In genomic region chr14:46883871-46884441, GRCm38 (mm10) we compare ENCODE assay signal across 7 mouse cellular contexts. TPM values are rescaled to one million over a fixed set of nuclear protein-coding genes. Genes with fewer than 3 reads are reported as not detected.
DNase-seq lines count a peak whose midpoint lies in the region; ATAC-seq lines count a peak whose summit lies in the region.

No protein-coding gene starts in this region.

- no peaks in the 10 kb centered on the region for H3K27me3 ChIP-seq in limb, embryonic 13.5 days
- H3K27me3 ChIP-seq in midbrain, embryonic 13.5 days = peaks cover 11% of the 10 kb centered on the region
- H3K27me3 ChIP-seq in stomach, embryonic 15.5 days (replicated peaks) = no peaks in the 10 kb centered on the region

- WGBS in limb, embryonic 13.5 days = under 1% methylated on average over 29 of the region's 29 CpGs
- WGBS in midbrain, embryonic 13.5 days = under 1% methylated on average over 25 of the region's 29 CpGs
- WGBS in stomach, embryonic 15.5 days = under 1% methylated on average over 28 of the region's 29 CpGs

- H3K27ac ChIP-seq in limb, embryonic 13.5 days = peak overlapping the region; percentile 92
- peak overlapping the region; percentile 83 for H3K27ac ChIP-seq in midbrain, embryonic 13.5 days
- peak overlapping the region; percentile 92 for H3K27ac ChIP-seq in stomach, embryonic 15.5 days

- peaks cover 2% of the 10 kb centered on the region; the same call in 1 of the 2 replicates for H3K36me3 ChIP-seq in limb, embryonic 13.5 days
- no peaks in the 10 kb centered on the region for H3K36me3 ChIP-seq in midbrain, embryonic 13.5 days
- no peaks in the 10 kb centered on the region for H3K36me3 ChIP-seq in stomach, embryonic 15.5 days

- peak overlapping the region; percentile 96 for H3K4me2 ChIP-seq in limb, embryonic 13.5 days (replicated peaks)
- H3K4me2 ChIP-seq in midbrain, embryonic 13.5 days (replicated peaks) = peak overlapping the region; percentile 98
- H3K4me2 ChIP-seq in stomach, embryonic 15.5 days = peak overlapping the region; percentile 98

- H3K9ac ChIP-seq in limb, embryonic 13.5 days = peak overlapping the region; percentile 81
- H3K9ac ChIP-seq in midbrain, embryonic 13.5 days (replicated peaks) = peak overlapping the region; percentile 67
- H3K9ac ChIP-seq in stomach, embryonic 15.5 days = peak overlapping the region; percentile 56

- H3K4me1 ChIP-seq in limb, embryonic 13.5 days = peaks cover 23% of the 10 kb centered on the region
- peaks cover 33% of the 10 kb centered on the region for H3K4me1 ChIP-seq in midbrain, embryonic 13.5 days (replicated peaks)
- H3K4me1 ChIP-seq in stomach, embryonic 15.5 days = peaks cover 11% of the 10 kb centered on the region; the same call in 1 of the 2 replicates

- DNase-seq in adrenal gland, adult 8-10 months = peak; percentile 32
- DNase-seq in embryo, embryonic 10.5 days (ENCODE audit: low spot score) = peak; percentile 66
- DNase-seq in heart, adult 18-20 months = peak; percentile 59 to 76
- peak; percentile 43 for DNase-seq in kidney, adult 18-20 months

- H3K4me3 ChIP-seq in limb, embryonic 13.5 days = peak overlapping the region; percentile 83
- H3K4me3 ChIP-seq in midbrain, embryonic 13.5 days (replicated peaks) = peak overlapping the region; percentile 67
- H3K4me3 ChIP-seq in stomach, embryonic 15.5 days (replicated peaks) = peak overlapping the region; percentile 66

- peak; percentile 30; the same call in 1 of the 2 replicates for ATAC-seq in limb, embryonic 13.5 days (ENCODE audit: low FRiP score, low read depth)
- peak; percentile 13 for ATAC-seq in midbrain, embryonic 13.5 days
- peak; percentile 32; the same call in 1 of the 2 replicates for ATAC-seq in stomach, embryonic 15.5 days (ENCODE audit: insufficient read depth, low FRiP score, low read depth)

- no peaks in the 10 kb centered on the region for H3K9me3 ChIP-seq in limb, embryonic 13.5 days
- no peaks in the 10 kb centered on the region for H3K9me3 ChIP-seq in midbrain, embryonic 13.5 days
- no peaks in the 10 kb centered on the region for H3K9me3 ChIP-seq in stomach, embryonic 15.5 days

RNA-seq across cellular contexts. Expression of gene Samd4, which starts 1.3 kb away (rescaled TPM):
- 10 to 100 TPM; 22.1 to 27.0 (median 25.8) TPM for total RNA-seq in adrenal gland, adult 8-10 months (2022)
- total RNA-seq in heart, adult 18-20 months (2021) = 10 to 100 TPM; 51.2 to 56.1 TPM
- polyA plus RNA-seq in limb, embryonic 13.5 days (2015; fragmentation: Nextera tagmentation; extraction: Ambion mirVana) = 13.3 and 14.8 TPM in 2 replicates
- polyA plus RNA-seq in midbrain, embryonic 13.5 days (2015; fragmentation: Nextera tagmentation; extraction: Ambion mirVana) = 3.3 and 4.3 TPM in 2 replicates
- 7.1 and 8.0 TPM in 2 replicates for polyA plus RNA-seq in stomach, embryonic 15.5 days (2015; fragmentation: Nextera tagmentation; extraction: Ambion mirVana)

RNA-seq across cellular contexts. Expression of gene Cgrrf1, which starts 52.0 kb away (rescaled TPM):
- 10 to 100 TPM; 45.7 to 61.9 (median 57.2) TPM for total RNA-seq in adrenal gland, adult 8-10 months (2022)
- 10 to 100 TPM; 29.7 to 36.4 TPM for total RNA-seq in heart, adult 18-20 months (2021)
- polyA plus RNA-seq in limb, embryonic 13.5 days (2015; fragmentation: Nextera tagmentation; extraction: Ambion mirVana) = 25.1 and 30.2 TPM in 2 replicates
- 22.6 and 25.4 TPM in 2 replicates for polyA plus RNA-seq in midbrain, embryonic 13.5 days (2015; fragmentation: Nextera tagmentation; extraction: Ambion mirVana)
- 22.6 and 27.3 TPM in 2 replicates for polyA plus RNA-seq in stomach, embryonic 15.5 days (2015; fragmentation: Nextera tagmentation; extraction: Ambion mirVana)

Comparison
In these comparisons a context has a peak if more than half of its experiments do, and no peak if none do; other contexts are left out.
1. Peak in every context shown above with its lines: DNase-seq, ATAC-seq, H3K4me3 ChIP-seq and H3K27ac ChIP-seq.